Mouse (Mus musculus) myocyte (in vitro differentiated cells): ENCODE measurements around the gene Garem2. TPM values are rescaled to one million over a fixed set of nuclear protein-coding genes. Genes with fewer than 3 reads are reported as not detected.

Experiments
- H3K27me3 ChIP-seq: one replicate; pipeline ENCODE4 v1.6.1; 2011; ENCODE audit not compliant: control insufficient read depth, insufficient read depth, insufficient read length
- H3K36me3 ChIP-seq: one replicate; pipeline ENCODE4 v1.6.1; 2011; ENCODE audit not compliant: control insufficient read depth, insufficient read depth
- H3K4me2 ChIP-seq: one replicate; pipeline ENCODE4 v1.6.1; 2011; ENCODE audit warnings: low read depth, control low read depth
- H3K4me3 ChIP-seq: one replicate; pipeline ENCODE4 v1.5.1; 2011; ENCODE audit warnings: mild to moderate bottlenecking, control low read depth, moderate library complexity
- H3K79me2 ChIP-seq: one replicate; pipeline ENCODE4 v1.6.1; 2011; ENCODE audit not compliant: control insufficient read depth, insufficient read depth
- H3ac ChIP-seq: one replicate; pipeline ENCODE4 v1.6.1; 2011; ENCODE audit not compliant: control insufficient read depth, insufficient read length
- CEBPB ChIP-seq: IDR thresholded peaks from 2 replicates; pipeline ENCODE4 v1.6.1; 2011; ENCODE audit warnings: mild to moderate bottlenecking, moderate library complexity; ENCODE audit not compliant: poor library complexity, insufficient read depth, severe bottlenecking
- E2F4 ChIP-seq: IDR thresholded peaks from one replicate; pipeline ENCODE4 v1.6.1; 2011; ENCODE audit warnings: mild to moderate bottlenecking, control low read depth, moderate library complexity; ENCODE audit not compliant: insufficient read depth
- MAX ChIP-seq: IDR thresholded peaks from one replicate; pipeline ENCODE4 v1.6.1; 2011; ENCODE audit warnings: low read depth, mild to moderate bottlenecking, control low read depth
- MYOD1 ChIP-seq, 3 experiments: IDR thresholded peaks; one replicate each; pipeline ENCODE4 v1.6.1; 2011; ENCODE audit warnings: control low read depth in 2 of 3, low read depth in 2 of 3, mild to moderate bottlenecking in 2 of 3, moderate library complexity in 1 of 3; ENCODE audit not compliant: insufficient read length in 2 of 3, control insufficient read depth in 1 of 3
- MYOG ChIP-seq, 3 experiments: IDR thresholded peaks; one replicate each; pipeline ENCODE4 v1.6.1; 2011; ENCODE audit warnings: control low read depth in 2 of 3, low read depth in 2 of 3, mild to moderate bottlenecking in 2 of 3; ENCODE audit not compliant: insufficient read length in 2 of 3, control insufficient read depth in 1 of 3, insufficient read depth in 1 of 3
- POLR2A ChIP-seq: IDR thresholded peaks from one replicate; pipeline ENCODE4 v1.6.1; 2011; ENCODE audit warnings: low read depth, mild to moderate bottlenecking, control low read depth, moderate library complexity; ENCODE audit not compliant: insufficient read length
- POLR2AphosphoS2 ChIP-seq: IDR thresholded peaks from one replicate; pipeline ENCODE4 v1.6.1; 2011; ENCODE audit warnings: low read depth, control low read depth; ENCODE audit not compliant: insufficient read length
- REST ChIP-seq: IDR thresholded peaks from one replicate; pipeline ENCODE4 v1.6.1; 2011; ENCODE audit warnings: mild to moderate bottlenecking, control low read depth, moderate library complexity; ENCODE audit not compliant: insufficient read depth, insufficient read length
- SRF ChIP-seq: IDR thresholded peaks from one replicate; pipeline ENCODE4 v1.6.1; 2011; ENCODE audit warnings: low read depth; ENCODE audit not compliant: control insufficient read depth, insufficient read length
- TCF12 ChIP-seq: IDR thresholded peaks from one replicate; pipeline ENCODE4 v1.6.1; 2011; ENCODE audit warnings: mild to moderate bottlenecking, control low read depth; ENCODE audit not compliant: poor library complexity, insufficient read depth, severe bottlenecking
- TCF3 ChIP-seq: IDR thresholded peaks from one replicate; pipeline ENCODE4 v1.6.1; 2011; ENCODE audit warnings: low read depth, control low read depth; ENCODE audit not compliant: insufficient read length
- USF1 ChIP-seq: IDR thresholded peaks from one replicate; pipeline ENCODE4 v1.6.1; 2011; ENCODE audit warnings: low read depth, mild to moderate bottlenecking, control low read depth, moderate library complexity
- polyA plus RNA-seq: library from polyadenylated mRNA; unstranded; fragments of >200 nt; fragmentation: generic; extraction: Trizol; gene quantifications from one replicate; pipeline ENCODE4 v1.2.1, GENCODE M21; 2012; ENCODE audit warnings: missing spikeins

Garem2 gene
- polyA plus RNA-seq, 1 experiment, result 0.12 TPM

GRCm38 (mm10) chr5:30135711-30136231 is 30.8 kb downstream of the Garem2 start:
- H3K27me3 ChIP-seq, result no peaks in the 10 kb centered on the region

GRCm38 (mm10) chr5:30137271-30137670 is 32.3 kb downstream of the Garem2 start:
- no peak overlapping the region for H3K4me3 ChIP-seq
- no peaks in the 10 kb centered on the region for H3K79me2 ChIP-seq
- no peak for TF ChIP-seq POLR2A
- no peak for TF ChIP-seq MYOG (IDR thresholded peaks at IDR 0.05; ENCODE audit: control insufficient read depth in 1 of 3, insufficient read depth in 1 of 3, insufficient read length in 2 of 3, low read depth in 2 of 3)
- no peak for TF ChIP-seq TCF12
- TF ChIP-seq USF1, result no peak
- no peak for TF ChIP-seq E2F4
- no peak for TF ChIP-seq POLR2AphosphoS2
- no peak for TF ChIP-seq MYOD1 (IDR thresholded peaks at IDR 0.05; ENCODE audit: control insufficient read depth in 1 of 3, insufficient read length in 2 of 3, low read depth in 2 of 3)
- peaks cover 39% of the 10 kb centered on the region for H3K36me3 ChIP-seq
- no peak overlapping the region for H3ac ChIP-seq
- H3K4me2 ChIP-seq, result no peak overlapping the region
- H3K27me3 ChIP-seq, result no peaks in the 10 kb centered on the region

More at GRCm38 (mm10) chr5:30135711-30136231, 30.8 kb downstream of the Garem2 start:
- no peaks in the 10 kb centered on the region for H3K79me2 ChIP-seq
- no peak overlapping the region for H3K4me3 ChIP-seq
- no peak overlapping the region for H3ac ChIP-seq
- TF ChIP-seq POLR2A (no peak), E2F4 (no peak), USF1 (no peak), CEBPB (no peak), POLR2AphosphoS2 (no peak), MYOG (IDR thresholded peaks at IDR 0.05; ENCODE audit: control insufficient read depth in 1 of 3, insufficient read depth in 1 of 3, insufficient read length in 2 of 3, low read depth in 2 of 3) (no peak), MYOD1 (IDR thresholded peaks at IDR 0.05; ENCODE audit: control insufficient read depth in 1 of 3, insufficient read length in 2 of 3, low read depth in 2 of 3) (no peak)
- H3K4me2 ChIP-seq, result no peak overlapping the region
- peaks cover 35% of the 10 kb centered on the region for H3K36me3 ChIP-seq

DNA sequence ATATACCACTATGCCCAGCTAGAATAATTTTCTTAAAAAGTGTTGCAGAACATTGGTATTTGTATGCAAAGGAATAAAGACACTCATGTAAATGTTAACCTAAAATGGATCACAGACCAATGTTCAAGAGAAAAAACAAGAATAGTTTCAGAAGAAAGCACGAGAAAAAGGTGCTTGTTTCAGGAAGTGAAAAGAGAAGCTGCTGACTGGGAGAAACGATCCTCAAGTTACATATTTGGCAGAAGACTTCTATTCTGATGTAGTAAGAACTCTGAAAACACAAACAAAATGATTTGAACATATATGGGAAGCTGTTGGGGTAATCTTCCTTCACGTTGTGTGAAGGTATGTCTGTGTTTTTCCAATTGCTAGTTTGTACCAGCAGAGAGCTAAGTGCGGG is 33.2 kb downstream of the Garem2 start:
- Histone ChIP-seq H3K79me2 (no peaks in the 10 kb centered on the region), H3K36me3 (peaks cover 42% of the 10 kb centered on the region), H3K27me3 (no peaks in the 10 kb centered on the region), H3ac (no peak overlapping the region), H3K4me2 (no peak overlapping the region), H3K4me3 (no peak overlapping the region)
- TF ChIP-seq REST (no peak), TCF3 (no peak), POLR2A (no peak), E2F4 (no peak), SRF (no peak), MYOD1 (IDR thresholded peaks at IDR 0.05; ENCODE audit: control insufficient read depth in 1 of 3, insufficient read length in 2 of 3, low read depth in 2 of 3) (no peak), MAX (no peak), POLR2AphosphoS2 (no peak)

- Histone ChIP-seq H3K4me3 (no peak overlapping the region), H3K79me2 (peaks cover 26% of the 10 kb centered on the region), H3K4me2 (no peak overlapping the region), H3K27me3 (no peaks in the 10 kb centered on the region), H3K36me3 (peaks cover 44% of the 10 kb centered on the region), H3ac (no peak overlapping the region)
- TF ChIP-seq TCF3 (no peak), USF1 (no peak), MYOG (IDR thresholded peaks at IDR 0.05; ENCODE audit: control insufficient read depth in 1 of 3, insufficient read depth in 1 of 3, insufficient read length in 2 of 3, low read depth in 2 of 3) (no peak), CEBPB (no peak), TCF12 (no peak), POLR2AphosphoS2 (no peak), POLR2A (no peak), REST (no peak), MYOD1 (IDR thresholded peaks at IDR 0.05; ENCODE audit: control insufficient read depth in 1 of 3, insufficient read length in 2 of 3, low read depth in 2 of 3) (no peak), MAX (no peak), E2F4 (no peak), SRF (no peak)
Measured at GRCm38 (mm10) chr5:30146526-30146925, 41.6 kb downstream of the Garem2 start.

GRCm38 (mm10) chr5:30148133-30148920 is 43.4 kb downstream of the Garem2 start:
- no peaks in the 10 kb centered on the region for H3K27me3 ChIP-seq
- H3K36me3 ChIP-seq, result peaks cover 32% of the 10 kb centered on the region
- no peak overlapping the region for H3K4me3 ChIP-seq
- TF ChIP-seq TCF3 (no peak), TCF12 (no peak), MAX (no peak), CEBPB (no peak)
- no peak overlapping the region for H3K4me2 ChIP-seq
- H3K79me2 ChIP-seq, result peaks cover 44% of the 10 kb centered on the region
- H3ac ChIP-seq, result no peak overlapping the region
